ENCODE assay signal across 25 mouse cellular contexts in genomic region chr5:101951918-101952317, GRCm38 (mm10).
"Had no signal": no experiment of that assay in that cellular context is flagged by ENCODE, and none has a peak within 500 bp of the region (broad histone marks: within the 10 kb centered on the region; RNA-seq: fewer than 3 reads in every experiment).

No protein-coding gene starts in this region.

- H3K4me3 ChIP-seq: heart, embryonic 13.5 days; heart, embryonic 15.5 days; hindbrain, embryonic 13.5 days; hindbrain, embryonic 15.5 days; kidney, embryonic 15.5 days; layer of hippocampus, adult 2 months; limb, embryonic 13.5 days; limb, embryonic 15.5 days; liver, embryonic 12.5 days had no signal

- ATAC-seq: hindbrain, postnatal 0 days; intestine, embryonic 16.5 days; liver, embryonic 12.5 days had no signal

- DNase-seq: gastrocnemius, postnatal 10 days; gastrocnemius, postnatal 36 days; heart, adult 18-20 months; heart, postnatal 14 days; heart, postnatal 36 days; kidney, adult 11 months; kidney, adult 2 months; kidney, adult 9 months; kidney, postnatal 14 days; kidney, postnatal 36 days; layer of hippocampus, postnatal 36 days; left cerebral cortex, postnatal 4 days had no signal

- H3K27ac ChIP-seq: heart, embryonic 13.5 days; heart, embryonic 15.5 days; hindbrain, embryonic 13.5 days; hindbrain, embryonic 15.5 days; hindbrain, postnatal 0 days; kidney, embryonic 15.5 days; kidney, postnatal 0 days; layer of hippocampus, adult 2 months; limb, embryonic 13.5 days; limb, embryonic 15.5 days; liver, embryonic 12.5 days; liver, embryonic 14.5 days had no signal
